Mouse (Mus musculus) bone marrow, adult 2 months (tissue): Measurements from ENCODE around the gene Ermp1. TPM values are rescaled to one million over a fixed set of nuclear protein-coding genes. Genes with fewer than 3 reads are reported as not detected.

Source experiments
- H3K27ac ChIP-seq: fragments of 200-500 bp; 2 replicates; pipeline ENCODE4 v1.5.1; 2012; ENCODE audit warnings: low read depth, mild to moderate bottlenecking, control low read depth, inconsistent platforms, low read length; ENCODE audit not compliant: control insufficient read depth, poor library complexity, insufficient read depth
- H3K4me1 ChIP-seq: fragments of 200-500 bp; 2 replicates; pipeline ENCODE4 v1.6.1; 2011; ENCODE audit warnings: low read length; ENCODE audit not compliant: control insufficient read depth, insufficient read depth
- H3K4me3 ChIP-seq: fragments of 200-500 bp; replicated peaks from 2 replicates; pipeline ENCODE3; 2011; ENCODE audit warnings: mild to moderate bottlenecking, low read depth, low read length, control low read depth; ENCODE audit not compliant: control insufficient read depth
- CTCF ChIP-seq: fragments of 200-500 bp; IDR thresholded peaks from 2 replicates; pipeline ENCODE4 v1.5.1; 2011; ENCODE audit warnings: low read length, control low read depth; ENCODE audit not compliant: control insufficient read depth, insufficient read depth
- POLR2A ChIP-seq: fragments of 200-500 bp; IDR thresholded peaks from 2 replicates; pipeline ENCODE4 v1.6.1; 2011; ENCODE audit warnings: low read depth, mild to moderate bottlenecking, control low read depth, low read length, borderline replicate concordance; ENCODE audit not compliant: control insufficient read depth
- WGBS: fragments of 180-500 bp; shearing (Covaris S2); methylation state at CpG from one replicate; pipeline ENCODE4 v1.1.7; 2018; 5-methylcytosine and 5-hydroxymethylcytosine counted together
- polyA plus RNA-seq: library from polyadenylated mRNA; stranded (reverse); fragments of >200 nt; gene quantifications from 2 replicates; pipeline ENCODE4 v1.2.4, GENCODE M21; 2011; ENCODE audit warnings: low replicate concordance; ENCODE audit not compliant: missing spikeins, insufficient read depth, insufficient read length

Ermp1 gene
- polyA plus RNA-seq, 1 experiment, result 13.7 TPM

- no peak for TF ChIP-seq POLR2A
- TF ChIP-seq CTCF, result no peak
- Histone ChIP-seq H3K27ac (no peak overlapping the region), H3K4me1 (no peaks in the 10 kb centered on the region), H3K4me3 (no peak overlapping the region)
- WGBS, result 74% methylated on average over 7 of the region's 7 CpGs
Observed at GRCm38 (mm10) chr19:29563258-29563779, 84.9 kb downstream of the Ermp1 start.

GRCm38 (mm10) chr19:29562603-29563002, 85.6 kb downstream of the Ermp1 start:
- Histone ChIP-seq H3K4me3 (no peak overlapping the region), H3K4me1 (no peaks in the 10 kb centered on the region), H3K27ac (no peak overlapping the region)
- TF ChIP-seq CTCF (no peak), POLR2A (no peak)
- 61% methylated on average over 3 of the region's 3 CpGs for WGBS

GRCm38 (mm10) chr19:29562166-29562565, 86.0 kb downstream of the Ermp1 start:
- TF ChIP-seq POLR2A (no peak), CTCF (no peak)

More at GRCm38 (mm10) chr19:29562166-29562565, 86.0 kb downstream of the Ermp1 start:
- WGBS, result 82% methylated on average over 4 of the region's 4 CpGs
- Histone ChIP-seq H3K4me1 (no peaks in the 10 kb centered on the region), H3K27ac (no peak overlapping the region), H3K4me3 (no peak overlapping the region)

Other genes with a start within 250 kb of the Ermp1 start
- gene Pdcd1lg2, start 237.5 kb downstream of the Ermp1 start, polyA plus RNA-seq, result 0.92 TPM in 1 of 2 replicates, not detected in the other
- 2.9 and 5.7 TPM in 2 replicates for gene Ric1, start 126.1 kb downstream of the Ermp1 start, polyA plus RNA-seq
- not detected in 2 replicates for gene Mlana, start 49.4 kb upstream of the Ermp1 start, polyA plus RNA-seq
- 7.6 and 9.4 TPM in 2 replicates for gene 9930021J03Rik, start 157.6 kb upstream of the Ermp1 start, polyA plus RNA-seq
- gene Ranbp6, start 164.6 kb upstream of the Ermp1 start, polyA plus RNA-seq, result 3.5 and 6.6 TPM in 2 replicates